Mouse (Mus musculus) Patski (cell line): ENCODE measurements around the gene Bco1. TPM values are rescaled to one million over a fixed set of nuclear protein-coding genes. Genes with fewer than 3 reads are reported as not detected.

Experiments used
- ATAC-seq: fragments of 100-300 bp; one replicate; pipeline ENCODE4 v1.8.0; 2021
- CTCF ChIA-PET: fragments of 350-600 bp; sonication (Branson Sonifier 250); formaldehyde crosslinking; loops from one replicate; lab custom pipeline; 2022; ENCODE audit warnings: inconsistent platforms; lab: Charles Lee
- POLR2A ChIA-PET: fragments of 350-600 bp; sonication (Branson Sonifier 250); formaldehyde crosslinking; loops from one replicate; lab custom pipeline; 2022; ENCODE audit warnings: antibody characterized with exemption, inconsistent platforms; lab: Charles Lee
- DNase-seq: peaks from one replicate; pipeline ENCODE4 v3.0.0-alpha.2; 2011; ENCODE audit warnings: low read depth, low spot score
- H3K27me3 ChIP-seq: fragments of 371-371 bp; one replicate; pipeline ENCODE4 v1.5.1; 2021
- CTCF ChIP-seq: fragments of 100-300 bp; IDR thresholded peaks from one replicate; pipeline ENCODE4 v1.5.1; 2021
- in situ Hi-C: fragments of 300-500 bp; cut with MboI; formaldehyde crosslinking; loops from 3 replicates; pipeline ENCODE4 v1.11.1; 2018; ENCODE audit warnings: low pct_unique_long_range_greater_than_20kb, mixed read lengths
- polyA plus RNA-seq: library from polyadenylated mRNA; unstranded; gene quantifications from one replicate; pipeline ENCODE4 v1.2.3, GENCODE M21; 2021

Gene Bco1
- polyA plus RNA-seq, 1 experiment from 2014 or later, result not detected

- ATAC-seq (no peak), DNase-seq (no peak)
- in situ Hi-C loops, result no loop called here
- H3K27me3 ChIP-seq, result peaks cover 17% of the 10 kb centered on the region
- no peak for TF ChIP-seq CTCF
- ChIA-PET CTCF (no interaction called here), POLR2A (no interaction called here)
These were observed 28.7 kb upstream of the Bco1 start for GRCm38 (mm10) chr8:117066955-117067354.

GRCm38 (mm10) chr8:117067396-117067795 lies 28.3 kb upstream of the Bco1 start:
- in situ Hi-C loops, result no loop called here
- POLR2A ChIA-PET, result no interaction called here
- CTCF ChIA-PET, result no interaction called here
- no peak for TF ChIP-seq CTCF
- DNase-seq (no peak), ATAC-seq (no peak)
- H3K27me3 ChIP-seq, result peaks cover 17% of the 10 kb centered on the region

- H3K27me3 ChIP-seq, result peaks cover 17% of the 10 kb centered on the region
- ATAC-seq (no peak), DNase-seq (no peak)
- no peak for TF ChIP-seq CTCF
- POLR2A ChIA-PET, result no interaction called here
- CTCF ChIA-PET, result no interaction called here
- in situ Hi-C loops, result no loop called here
These were observed 27.4 kb upstream of the Bco1 start for GRCm38 (mm10) chr8:117068294-117068693.

GRCm38 (mm10) chr8:117069708-117070107 lies 25.9 kb upstream of the Bco1 start:
- in situ Hi-C loops, result no loop called here
- H3K27me3 ChIP-seq, result peaks cover 14% of the 10 kb centered on the region
- ATAC-seq (no peak), DNase-seq (no peak)
- TF ChIP-seq CTCF, result peak; percentile 60
- CTCF ChIA-PET, result no interaction called here
- POLR2A ChIA-PET, result interaction anchor here (0.7 kb wide), 1 partner anchor 210 kb away, joined by 3 read pairs; no protein-coding TSS in a partner anchor

- in situ Hi-C loops, result no loop called here
- CTCF ChIA-PET, result no interaction called here
- DNase-seq, result no peak
- peak; percentile 9 for ATAC-seq
- TF ChIP-seq CTCF, result no peak
- peaks cover 2% of the 10 kb centered on the region for H3K27me3 ChIP-seq
- POLR2A ChIA-PET, result no interaction called here
These were observed 21.1 kb upstream of the Bco1 start for GRCm38 (mm10) chr8:117074350-117075182.

- POLR2A ChIA-PET, result no interaction called here
- DNase-seq (no peak), ATAC-seq (no peak)
- H3K27me3 ChIP-seq, result peaks cover 5% of the 10 kb centered on the region
- no peak for TF ChIP-seq CTCF
- in situ Hi-C loops, result no loop called here
- CTCF ChIA-PET, result no interaction called here
These were observed 17.2 kb upstream of the Bco1 start for GRCm38 (mm10) chr8:117078367-117078926.

- in situ Hi-C loops, result no loop called here
- CTCF ChIA-PET, result interaction anchor here (1.4 kb wide), 1 partner anchor 8 kb away, joined by 3 read pairs; no protein-coding TSS in a partner anchor
- ATAC-seq (no peak), DNase-seq (no peak)
- POLR2A ChIA-PET, result no interaction called here
- peaks cover 5% of the 10 kb centered on the region for H3K27me3 ChIP-seq
- TF ChIP-seq CTCF, result no peak
These were observed 16.0 kb upstream of the Bco1 start for GRCm38 (mm10) chr8:117079652-117080051.

GRCm38 (mm10) chr8:117082399-117082872 lies 13.2 kb upstream of the Bco1 start, which contains the start of gene Pkd1l2:
Pkd1l2 (minus strand) TSS chr8:117082449.
- ChIA-PET POLR2A (no interaction called here), CTCF (no interaction called here)
- no peak for ATAC-seq
- no peak for TF ChIP-seq CTCF
- in situ Hi-C loops, result no loop called here
- peaks cover 3% of the 10 kb centered on the region for H3K27me3 ChIP-seq
- DNase-seq, result no peak

GRCm38 (mm10) chr8:117082947-117083559 lies 12.6 kb upstream of the Bco1 start:
- no peak for TF ChIP-seq CTCF
- no peak for ATAC-seq
- ChIA-PET POLR2A (no interaction called here), CTCF (no interaction called here)
- no peak for DNase-seq
- H3K27me3 ChIP-seq, result peaks cover 3% of the 10 kb centered on the region
- in situ Hi-C loops, result no loop called here

- DNase-seq (no peak), ATAC-seq (no peak)
- CTCF ChIA-PET, result interaction anchor here (0.9 kb wide), 1 partner anchor 22 kb away, joined by 3 read pairs; no protein-coding TSS in a partner anchor
- TF ChIP-seq CTCF, result no peak
- in situ Hi-C loops, result no loop called here
- peaks cover 3% of the 10 kb centered on the region for H3K27me3 ChIP-seq
- POLR2A ChIA-PET, result no interaction called here
These were observed 10.1 kb upstream of the Bco1 start for GRCm38 (mm10) chr8:117085521-117085920.

GRCm38 (mm10) chr8:117087036-117087435 lies 8.6 kb upstream of the Bco1 start:
- in situ Hi-C loops, result no loop called here
- no peak for DNase-seq
- no peak for TF ChIP-seq CTCF
- POLR2A ChIA-PET, result no interaction called here
- ATAC-seq, result no peak
- CTCF ChIA-PET, result no interaction called here
- no peaks in the 10 kb centered on the region for H3K27me3 ChIP-seq
